Mouse (Mus musculus) hindbrain, embryonic 15.5 days (tissue): ENCODE results near the gene Gm49387. TPM values are rescaled to one million over a fixed set of nuclear protein-coding genes. Genes with fewer than 3 reads are reported as not detected.
"Not testable (repeated sequence)": the region's sequence is repeated elsewhere in the genome, so short reads cannot be mapped to it uniquely, and the experiment has no call there.

Experiments used
- ATAC-seq: fragments of 200-750 bp; cut with Nextera tagmentation; 2 replicates; pipeline ENCODE4 v1.8.0; 2017; ENCODE audit warnings: low read depth, moderate number of reproducible peaks, moderate TSS enrichment; ENCODE audit not compliant: low FRiP score
- H3K27ac ChIP-seq: fragments of 300-500 bp; sonication (generic); replicated peaks from 2 replicates; pipeline ENCODE4 v1.5.1; 2015; ENCODE audit warnings: mild to moderate bottlenecking, inconsistent platforms
- H3K27me3 ChIP-seq: fragments of 300-500 bp; sonication (generic); 2 replicates; pipeline ENCODE4 v1.6.1; 2015; ENCODE audit warnings: control low read depth, inconsistent platforms
- H3K36me3 ChIP-seq: fragments of 300-500 bp; sonication (generic); 2 replicates; pipeline ENCODE4 v1.6.1; 2015; ENCODE audit warnings: control low read depth, inconsistent platforms
- H3K4me1 ChIP-seq: fragments of 300-500 bp; sonication (generic); replicated peaks from 2 replicates; pipeline ENCODE4 v1.6.1; 2015; ENCODE audit warnings: control low read depth, inconsistent platforms
- H3K4me2 ChIP-seq: fragments of 300-500 bp; sonication (generic); 2 replicates; pipeline ENCODE4 v1.6.1; 2015; ENCODE audit warnings: moderate library complexity, mild to moderate bottlenecking, inconsistent platforms
- H3K4me3 ChIP-seq: fragments of 300-500 bp; sonication (generic); 2 replicates; pipeline ENCODE4 v1.5.1; 2015; ENCODE audit warnings: mild to moderate bottlenecking, inconsistent platforms
- H3K9ac ChIP-seq: fragments of 300-500 bp; sonication (generic); 2 replicates; pipeline ENCODE4 v1.6.1; 2015; ENCODE audit warnings: inconsistent platforms
- H3K9me3 ChIP-seq: fragments of 300-500 bp; sonication (generic); 2 replicates; pipeline ENCODE4 v1.6.1; 2016; ENCODE audit warnings: control low read depth, inconsistent platforms
- WGBS: fragments of 180-500 bp; shearing (Covaris S2); methylation state at CpG from one replicate; pipeline ENCODE4 v1.1.7; 2015; 5-methylcytosine and 5-hydroxymethylcytosine counted together
- polyA plus RNA-seq: library from polyadenylated mRNA; unstranded; fragments of >200 nt; fragmentation: Nextera tagmentation; extraction: Ambion mirVana; gene quantifications from 2 replicates; pipeline ENCODE4 v1.2.1, GENCODE M21; 2015

Gm49387 gene
- polyA plus RNA-seq, 1 experiment from 2014 or later: not detected

GRCm38 (mm10) chr14:31605514-31605913, 35.2 kb downstream of the Gm49387 start:
- no peak for ATAC-seq
- 55% methylated on average over 6 of the region's 6 CpGs for WGBS

GRCm38 (mm10) chr14:31604916-31605315, 35.8 kb downstream of the Gm49387 start:
- no peaks in the 10 kb centered on the region for H3K4me1 ChIP-seq
- H3K27me3 ChIP-seq: no peaks in the 10 kb centered on the region
- ATAC-seq: no peak
- H3K4me2 ChIP-seq: no peak overlapping the region
- no peak overlapping the region for H3K9ac ChIP-seq
- H3K36me3 ChIP-seq: no peaks in the 10 kb centered on the region
- H3K4me3 ChIP-seq: no peak overlapping the region
- WGBS: 86% methylated on average over 5 of the region's 5 CpGs
- no peak overlapping the region for H3K27ac ChIP-seq
- no peaks in the 10 kb centered on the region for H3K9me3 ChIP-seq

More at GRCm38 (mm10) chr14:31605514-31605913, 35.2 kb downstream of the Gm49387 start:
- no peaks in the 10 kb centered on the region for H3K27me3 ChIP-seq
- no peaks in the 10 kb centered on the region for H3K9me3 ChIP-seq
- H3K27ac ChIP-seq: no peak overlapping the region
- H3K4me1 ChIP-seq: no peaks in the 10 kb centered on the region
- no peaks in the 10 kb centered on the region for H3K36me3 ChIP-seq
- H3K9ac ChIP-seq: no peak overlapping the region
- H3K4me3 ChIP-seq: no peak overlapping the region
- H3K4me2 ChIP-seq: no peak overlapping the region

GRCm38 (mm10) chr14:31602616-31602979, 38.1 kb downstream of the Gm49387 start:
- not testable (repeated sequence) for H3K27me3 ChIP-seq, H3K27ac ChIP-seq, H3K4me3 ChIP-seq, H3K9ac ChIP-seq, H3K4me1 ChIP-seq, H3K4me2 ChIP-seq, H3K9me3 ChIP-seq, H3K36me3 ChIP-seq, ATAC-seq
- 89% methylated on average over 6 of the region's 6 CpGs for WGBS

GRCm38 (mm10) chr14:31601908-31602615, 38.6 kb downstream of the Gm49387 start:
- Histone ChIP-seq H3K4me2 (no peak overlapping the region), H3K9ac (no peak overlapping the region), H3K27ac (no peak overlapping the region), H3K27me3 (no peaks in the 10 kb centered on the region), H3K9me3 (no peaks in the 10 kb centered on the region), H3K36me3 (no peaks in the 10 kb centered on the region), H3K4me3 (no peak overlapping the region), H3K4me1 (no peaks in the 10 kb centered on the region)
- ATAC-seq: no peak
- WGBS: 94% methylated on average over 14 of the region's 14 CpGs

- no peaks in the 10 kb centered on the region for H3K36me3 ChIP-seq
- no peak overlapping the region for H3K4me2 ChIP-seq
- ATAC-seq: no peak
- no peak overlapping the region for H3K9ac ChIP-seq
- H3K4me1 ChIP-seq: no peaks in the 10 kb centered on the region
- WGBS: 94% methylated on average over 4 of the region's 4 CpGs
- H3K27ac ChIP-seq: no peak overlapping the region
- no peaks in the 10 kb centered on the region for H3K9me3 ChIP-seq
- no peaks in the 10 kb centered on the region for H3K27me3 ChIP-seq
- no peak overlapping the region for H3K4me3 ChIP-seq
These were observed 43.2 kb downstream of the Gm49387 start for GRCm38 (mm10) chr14:31597446-31597845.

- Histone ChIP-seq H3K4me1 (no peaks in the 10 kb centered on the region), H3K27me3 (no peaks in the 10 kb centered on the region), H3K9me3 (no peaks in the 10 kb centered on the region), H3K4me3 (no peak overlapping the region), H3K4me2 (no peak overlapping the region), H3K27ac (no peak overlapping the region), H3K9ac (no peak overlapping the region), H3K36me3 (no peaks in the 10 kb centered on the region)
- ATAC-seq: no peak
- 87% methylated on average over 7 of the region's 7 CpGs for WGBS
These were observed 44.3 kb downstream of the Gm49387 start for GRCm38 (mm10) chr14:31596408-31596807.

GRCm38 (mm10) chr14:31594693-31595092, 46.0 kb downstream of the Gm49387 start:
- 72% methylated on average over 3 of the region's 3 CpGs for WGBS
- Histone ChIP-seq H3K27me3 (no peaks in the 10 kb centered on the region), H3K4me2 (no peak overlapping the region), H3K4me3 (no peak overlapping the region), H3K36me3 (no peaks in the 10 kb centered on the region), H3K9me3 (no peaks in the 10 kb centered on the region), H3K27ac (no peak overlapping the region), H3K9ac (no peak overlapping the region), H3K4me1 (no peaks in the 10 kb centered on the region)
- no peak for ATAC-seq

GRCm38 (mm10) chr14:31593036-31593435, 47.6 kb downstream of the Gm49387 start:
- H3K9ac ChIP-seq: no peak overlapping the region
- WGBS: 76% methylated on average over 2 of the region's 2 CpGs
- H3K4me1 ChIP-seq: no peaks in the 10 kb centered on the region
- no peak overlapping the region for H3K4me2 ChIP-seq
- H3K36me3 ChIP-seq: no peaks in the 10 kb centered on the region
- no peak overlapping the region for H3K27ac ChIP-seq
- no peaks in the 10 kb centered on the region for H3K9me3 ChIP-seq
- no peak overlapping the region for H3K4me3 ChIP-seq
- ATAC-seq: no peak
- no peaks in the 10 kb centered on the region for H3K27me3 ChIP-seq

GRCm38 (mm10) chr14:31591243-31591642, 49.4 kb downstream of the Gm49387 start, which contains the start of gene Colq:
Gene Colq (minus strand): TSS chr14:31591343.
- Histone ChIP-seq H3K36me3 (no peaks in the 10 kb centered on the region), H3K4me1 (no peaks in the 10 kb centered on the region), H3K4me3 (no peak within 1 kb of the TSS), H3K27me3 (no peaks in the 10 kb centered on the region), H3K9me3 (no peaks in the 10 kb centered on the region), H3K27ac (no peak within 1 kb of the TSS), H3K4me2 (no peak within 1 kb of the TSS), H3K9ac (no peak within 1 kb of the TSS)
- WGBS: 93% methylated on average over 3 of the region's 3 CpGs
- no peak for ATAC-seq

GRCm38 (mm10) chr14:31586451-31586850, 54.2 kb downstream of the Gm49387 start:
- no peak for ATAC-seq
- H3K27me3 ChIP-seq: no peaks in the 10 kb centered on the region
- no peaks in the 10 kb centered on the region for H3K36me3 ChIP-seq
- no peak overlapping the region for H3K4me3 ChIP-seq
- WGBS: 77% methylated on average over 8 of the region's 8 CpGs
- H3K4me1 ChIP-seq: no peaks in the 10 kb centered on the region
- no peak overlapping the region for H3K4me2 ChIP-seq
- H3K9me3 ChIP-seq: no peaks in the 10 kb centered on the region
- H3K9ac ChIP-seq: no peak overlapping the region
- no peak overlapping the region for H3K27ac ChIP-seq

- H3K36me3 ChIP-seq: no peaks in the 10 kb centered on the region
- ATAC-seq: no peak
- no peaks in the 10 kb centered on the region for H3K4me1 ChIP-seq
- H3K9me3 ChIP-seq: no peaks in the 10 kb centered on the region
- no peaks in the 10 kb centered on the region for H3K27me3 ChIP-seq
- no peak overlapping the region for H3K9ac ChIP-seq
- no peak overlapping the region for H3K4me2 ChIP-seq
- no peak overlapping the region for H3K27ac ChIP-seq
- no peak overlapping the region for H3K4me3 ChIP-seq
- 87% methylated on average over 8 of the region's 9 CpGs for WGBS
These were observed 57.6 kb downstream of the Gm49387 start for GRCm38 (mm10) chr14:31583082-31583481.

- Histone ChIP-seq H3K9ac (no peak overlapping the region), H3K4me1 (no peaks in the 10 kb centered on the region), H3K27ac (no peak overlapping the region), H3K4me2 (no peak overlapping the region), H3K4me3 (no peak overlapping the region), H3K36me3 (no peaks in the 10 kb centered on the region), H3K9me3 (no peaks in the 10 kb centered on the region), H3K27me3 (no peaks in the 10 kb centered on the region)
- no peak for ATAC-seq
- 62% methylated on average over 9 of the region's 9 CpGs for WGBS
These were observed 62.5 kb downstream of the Gm49387 start for GRCm38 (mm10) chr14:31577966-31578735.
